Mouse (Mus musculus): ENCODE measurements around the gene Eva1b. TPM values are rescaled to one million over a fixed set of nuclear protein-coding genes. Genes with fewer than 3 reads are reported as not detected.

Gene Eva1b
- polyA plus RNA-seq, 1 experiment from 2014 or later: 60.0 TPM

- no peak for ATAC-seq (ENCODE audit: insufficient read depth, low FRiP score, low read depth)
- peak overlapping the region; percentile 73 for H3K4me2 ChIP-seq
- H3K27me3 ChIP-seq (replicated peaks): no peaks in the 10 kb centered on the region
- peak overlapping the region; percentile 52 for H3K9ac ChIP-seq
- no peaks in the 10 kb centered on the region for H3K9me3 ChIP-seq
- H3K4me3 ChIP-seq (replicated peaks): peak overlapping the region; percentile 65
- 23% methylated on average over 42 of the region's 42 CpGs for whole genome bisulfite sequencing
- H3K27ac ChIP-seq: peak overlapping the region; percentile 91
- H3K36me3 ChIP-seq: no peaks in the 10 kb centered on the region; the same call in 1 of the 2 replicates
- peaks cover 32% of the 10 kb centered on the region for H3K4me1 ChIP-seq
These were observed 1.6 kb downstream of the Eva1b start for GRCm38 (mm10) chr4:126149041-126149676.

GRCm38 (mm10) chr4:126149798-126150197 is 2.3 kb downstream of the Eva1b start:
- Histone ChIP-seq H3K27me3 (replicated peaks) (no peaks in the 10 kb centered on the region), H3K36me3 (no peaks in the 10 kb centered on the region; the same call in 1 of the 2 replicates), H3K4me3 (replicated peaks) (peak overlapping the region; percentile 65), H3K9me3 (no peaks in the 10 kb centered on the region), H3K27ac (peak overlapping the region; percentile 91), H3K9ac (no peak overlapping the region), H3K4me2 (peak overlapping the region; percentile 73), H3K4me1 (peaks cover 32% of the 10 kb centered on the region)
- no peak for ATAC-seq (ENCODE audit: insufficient read depth, low FRiP score, low read depth)
- 38% methylated on average over 10 of the region's 10 CpGs for WGBS

GRCm38 (mm10) chr4:126150297-126150948 is 2.9 kb downstream of the Eva1b start:
- Histone ChIP-seq H3K9ac (no peak overlapping the region), H3K27ac (peak overlapping the region; percentile 91), H3K4me2 (peak overlapping the region; percentile 73), H3K4me3 (replicated peaks) (peak overlapping the region; percentile 65), H3K4me1 (peaks cover 35% of the 10 kb centered on the region), H3K36me3 (no peaks in the 10 kb centered on the region; the same call in 1 of the 2 replicates), H3K27me3 (replicated peaks) (no peaks in the 10 kb centered on the region), H3K9me3 (no peaks in the 10 kb centered on the region)
- WGBS: 21% methylated on average over 16 of the region's 16 CpGs
- peak; percentile 53 for ATAC-seq (ENCODE audit: insufficient read depth, low FRiP score, low read depth)

- H3K4me1 ChIP-seq: peaks cover 41% of the 10 kb centered on the region
- peak overlapping the region; percentile 91 for H3K27ac ChIP-seq
These were observed 3.4 kb downstream of the Eva1b start for GRCm38 (mm10) chr4:126150949-126151320.

GRCm38 (mm10) chr4:126151701-126152440 is 4.3 kb downstream of the Eva1b start:
- 83% methylated on average over 16 of the region's 16 CpGs for WGBS
- ATAC-seq (ENCODE audit: insufficient read depth, low FRiP score, low read depth): no peak
- H3K4me2 ChIP-seq: no peak overlapping the region
- H3K27ac ChIP-seq: no peak overlapping the region
- H3K9me3 ChIP-seq: no peaks in the 10 kb centered on the region
- no peak overlapping the region for H3K9ac ChIP-seq
- H3K4me3 ChIP-seq (replicated peaks): no peak overlapping the region
- H3K4me1 ChIP-seq: peaks cover 42% of the 10 kb centered on the region
- no peaks in the 10 kb centered on the region for H3K27me3 ChIP-seq (replicated peaks)
- H3K36me3 ChIP-seq: no peaks in the 10 kb centered on the region; the same call in 1 of the 2 replicates

More at GRCm38 (mm10) chr4:126150949-126151320, 3.4 kb downstream of the Eva1b start:
- no peak overlapping the region for H3K9ac ChIP-seq
- peak overlapping the region; percentile 65; the same call in 1 of the 2 replicates for H3K4me3 ChIP-seq (replicated peaks)
- no peak for ATAC-seq (ENCODE audit: insufficient read depth, low FRiP score, low read depth)
- H3K9me3 ChIP-seq: no peaks in the 10 kb centered on the region
- H3K36me3 ChIP-seq: no peaks in the 10 kb centered on the region; the same call in 1 of the 2 replicates
- H3K27me3 ChIP-seq (replicated peaks): no peaks in the 10 kb centered on the region
- peak overlapping the region; percentile 73 for H3K4me2 ChIP-seq
- WGBS: 46% methylated on average over 6 of the region's 6 CpGs

GRCm38 (mm10) chr4:126152864-126153263 is 5.3 kb downstream of the Eva1b start:
- ATAC-seq (ENCODE audit: insufficient read depth, low FRiP score, low read depth): no peak
- Histone ChIP-seq H3K4me2 (no peak overlapping the region), H3K9ac (no peak overlapping the region), H3K4me3 (replicated peaks) (no peak overlapping the region), H3K27ac (no peak overlapping the region), H3K4me1 (peaks cover 37% of the 10 kb centered on the region), H3K27me3 (replicated peaks) (no peaks in the 10 kb centered on the region), H3K36me3 (no peaks in the 10 kb centered on the region; the same call in 1 of the 2 replicates), H3K9me3 (no peaks in the 10 kb centered on the region)
- 51% methylated on average over 14 of the region's 14 CpGs for WGBS

- Histone ChIP-seq H3K9me3 (no peaks in the 10 kb centered on the region), H3K4me3 (replicated peaks) (no peak overlapping the region), H3K4me1 (peaks cover 23% of the 10 kb centered on the region), H3K27me3 (replicated peaks) (no peaks in the 10 kb centered on the region), H3K27ac (peak overlapping the region; percentile 80), H3K9ac (no peak overlapping the region), H3K36me3 (no peaks in the 10 kb centered on the region; the same call in 1 of the 2 replicates), H3K4me2 (no peak overlapping the region)
- no peak for ATAC-seq (ENCODE audit: insufficient read depth, low FRiP score, low read depth)
- 17% methylated on average over 4 of the region's 4 CpGs for WGBS
These were observed 7.6 kb downstream of the Eva1b start for GRCm38 (mm10) chr4:126155183-126155582.

GRCm38 (mm10) chr4:126155869-126156268 is 8.3 kb downstream of the Eva1b start:
- H3K36me3 ChIP-seq: no peaks in the 10 kb centered on the region; the same call in 1 of the 2 replicates
- no peak overlapping the region for H3K4me3 ChIP-seq (replicated peaks)
- H3K27ac ChIP-seq: peak overlapping the region; percentile 80
- 19% methylated on average over 2 of the region's 2 CpGs for WGBS
- H3K9ac ChIP-seq: no peak overlapping the region
- H3K9me3 ChIP-seq: no peaks in the 10 kb centered on the region
- H3K4me2 ChIP-seq: no peak overlapping the region
- H3K4me1 ChIP-seq: peaks cover 17% of the 10 kb centered on the region
- no peaks in the 10 kb centered on the region for H3K27me3 ChIP-seq (replicated peaks)
- ATAC-seq (ENCODE audit: insufficient read depth, low FRiP score, low read depth): no peak; the same call in 1 of the 2 replicates

GRCm38 (mm10) chr4:126156617-126157016 is 9.1 kb downstream of the Eva1b start:
- Histone ChIP-seq H3K4me3 (replicated peaks) (no peak overlapping the region), H3K9me3 (no peaks in the 10 kb centered on the region), H3K9ac (no peak overlapping the region), H3K4me2 (no peak overlapping the region), H3K36me3 (no peaks in the 10 kb centered on the region; the same call in 1 of the 2 replicates), H3K27ac (peak overlapping the region; percentile 80; the same call in 1 of the 2 replicates), H3K4me1 (peaks cover 10% of the 10 kb centered on the region), H3K27me3 (replicated peaks) (no peaks in the 10 kb centered on the region)
- no peak for ATAC-seq (ENCODE audit: insufficient read depth, low FRiP score, low read depth)
- 57% methylated on average over 5 of the region's 5 CpGs for WGBS

GRCm38 (mm10) chr4:126157562-126157961 is 10.0 kb downstream of the Eva1b start:
- H3K9ac ChIP-seq: no peak overlapping the region
- no peak for ATAC-seq (ENCODE audit: insufficient read depth, low FRiP score, low read depth)
- no peak overlapping the region for H3K27ac ChIP-seq
- peaks cover 19% of the 10 kb centered on the region for H3K4me1 ChIP-seq
- no peaks in the 10 kb centered on the region; the same call in 1 of the 2 replicates for H3K36me3 ChIP-seq
- no peaks in the 10 kb centered on the region for H3K27me3 ChIP-seq (replicated peaks)
- H3K9me3 ChIP-seq: no peaks in the 10 kb centered on the region
- WGBS: 85% methylated on average over 6 of the region's 6 CpGs
- H3K4me3 ChIP-seq (replicated peaks): no peak overlapping the region
- H3K4me2 ChIP-seq: no peak overlapping the region

- peaks cover 29% of the 10 kb centered on the region for H3K4me1 ChIP-seq
- H3K9me3 ChIP-seq: no peaks in the 10 kb centered on the region
- no peak overlapping the region for H3K27ac ChIP-seq
- H3K4me3 ChIP-seq (replicated peaks): no peak overlapping the region
- H3K4me2 ChIP-seq: no peak overlapping the region
- 73% methylated on average over 8 of the region's 8 CpGs for WGBS
- ATAC-seq (ENCODE audit: insufficient read depth, low FRiP score, low read depth): no peak
- no peaks in the 10 kb centered on the region for H3K36me3 ChIP-seq
- H3K9ac ChIP-seq: no peak overlapping the region
- H3K27me3 ChIP-seq (replicated peaks): no peaks in the 10 kb centered on the region
These were observed 11.9 kb downstream of the Eva1b start for GRCm38 (mm10) chr4:126159455-126159854.
